Mouse (Mus musculus) thymus, adult 2 months (tissue): Measurements from ENCODE around the gene Csf2.

Source experiments
- CTCF ChIP-seq: fragments of 200-500 bp; IDR thresholded peaks from 2 replicates; pipeline ENCODE4 v1.5.1; 2012; ENCODE audit warnings: mild to moderate bottlenecking, control low read depth, low read length, moderate library complexity, borderline replicate concordance; ENCODE audit not compliant: control insufficient read depth, poor library complexity, insufficient read depth; ENCODE audit errors: extremely low read depth
- POLR2A ChIP-seq: fragments of 200-500 bp; IDR thresholded peaks from 2 replicates; pipeline ENCODE4 v1.6.1; 2012; ENCODE audit warnings: mild to moderate bottlenecking, low read length, control low read depth, moderate library complexity; ENCODE audit not compliant: control insufficient read depth, poor library complexity, insufficient read depth; ENCODE audit errors: extremely low read depth

- TF ChIP-seq POLR2A: no peak
- TF ChIP-seq CTCF: no peak
Measured at GRCm38 (mm10) chr11:54267177-54267576, 17.7 kb upstream of the Csf2 start, which contains the start of gene Il3.
